Mouse (Mus musculus) ovary, postnatal 14 days (tissue): ENCODE measurements around the gene Nebl.

Experiments used
- DNase-seq: peaks from one replicate; pipeline ENCODE4 v3.0.0; 2022; ENCODE audit warnings: low spot score

The Nebl gene

GRCm38 (mm10) chr2:17623931-17624330, 107.3 kb downstream of the Nebl start:
- DNase-seq: no peak

GRCm38 (mm10) chr2:17610259-17610658, 121.0 kb downstream of the Nebl start:
- DNase-seq: no peak

GRCm38 (mm10) chr2:17603573-17603972, 127.7 kb downstream of the Nebl start:
- DNase-seq: no peak

GRCm38 (mm10) chr2:17600652-17601051, 130.6 kb downstream of the Nebl start:
- no peak for DNase-seq

- no peak for DNase-seq
These were observed 131.4 kb downstream of the Nebl start for GRCm38 (mm10) chr2:17599860-17600259.

GRCm38 (mm10) chr2:17597932-17598331, 133.3 kb downstream of the Nebl start:
- no peak for DNase-seq

- DNase-seq: no peak
These were observed 141.6 kb downstream of the Nebl start for GRCm38 (mm10) chr2:17589669-17590068.

- DNase-seq: no peak
These were observed 145.8 kb downstream of the Nebl start for GRCm38 (mm10) chr2:17585329-17585992.

- DNase-seq: no peak
These were observed 155.6 kb downstream of the Nebl start for GRCm38 (mm10) chr2:17575648-17576047.

GRCm38 (mm10) chr2:17571716-17572115, 159.5 kb downstream of the Nebl start:
- DNase-seq: no peak

- no peak for DNase-seq
These were observed 172.1 kb downstream of the Nebl start for GRCm38 (mm10) chr2:17558889-17559742.

GRCm38 (mm10) chr2:17549895-17550558, 181.2 kb downstream of the Nebl start:
- DNase-seq: no peak

GRCm38 (mm10) chr2:17546354-17546948, 184.8 kb downstream of the Nebl start:
- DNase-seq: no peak

GRCm38 (mm10) chr2:17539737-17540136, 191.5 kb downstream of the Nebl start:
- no peak for DNase-seq

- DNase-seq: no peak
These were observed 192.8 kb downstream of the Nebl start for GRCm38 (mm10) chr2:17538493-17538892.

GRCm38 (mm10) chr2:17531355-17532105, 199.7 kb downstream of the Nebl start:
- DNase-seq: no peak

- no peak for DNase-seq
These were observed 205.3 kb downstream of the Nebl start for GRCm38 (mm10) chr2:17525739-17526526.

- no peak for DNase-seq
These were observed 206.1 kb downstream of the Nebl start for GRCm38 (mm10) chr2:17525211-17525610.

- DNase-seq: no peak
These were observed 206.9 kb downstream of the Nebl start for GRCm38 (mm10) chr2:17524205-17524978.

- no peak for DNase-seq
These were observed 207.5 kb downstream of the Nebl start for GRCm38 (mm10) chr2:17523791-17524190.
